Mouse (Mus musculus) heart, postnatal 36 days (tissue): ENCODE measurements around the gene Fam83e. TPM values are rescaled to one million over a fixed set of nuclear protein-coding genes. Genes with fewer than 3 reads are reported as not detected.
A peak's percentile ranks its signal among the peaks of the same experiment; 100 is the strongest.

Source experiments
- DNase-seq, 2 experiments: peaks; one replicate each; pipeline ENCODE4 v3.0.0; 2021 to 2022
- intact Hi-C: fragments of 180-260 bp; cut with DNase I; formaldehyde crosslinking; loops from one replicate; pipeline ENCODE4 v1.15.1; 2025
- total RNA-seq, 2 experiments: library from RNA; stranded (reverse); gene quantifications; 2 replicates each; pipeline ENCODE4 v1.2.3; 2021

The Fam83e gene
- total RNA-seq, 2 experiments from 2014 or later, result 0.17 to 0.30 TPM

GRCm38 (mm10) chr7:45713396-45713795, 7.6 kb upstream of the Fam83e start:
- DNase-seq, result no peak
- intact Hi-C loops, result no loop called here

GRCm38 (mm10) chr7:45713881-45714520, 7.0 kb upstream of the Fam83e start:
- intact Hi-C loops, result no loop called here
- no peak for DNase-seq

DNA sequence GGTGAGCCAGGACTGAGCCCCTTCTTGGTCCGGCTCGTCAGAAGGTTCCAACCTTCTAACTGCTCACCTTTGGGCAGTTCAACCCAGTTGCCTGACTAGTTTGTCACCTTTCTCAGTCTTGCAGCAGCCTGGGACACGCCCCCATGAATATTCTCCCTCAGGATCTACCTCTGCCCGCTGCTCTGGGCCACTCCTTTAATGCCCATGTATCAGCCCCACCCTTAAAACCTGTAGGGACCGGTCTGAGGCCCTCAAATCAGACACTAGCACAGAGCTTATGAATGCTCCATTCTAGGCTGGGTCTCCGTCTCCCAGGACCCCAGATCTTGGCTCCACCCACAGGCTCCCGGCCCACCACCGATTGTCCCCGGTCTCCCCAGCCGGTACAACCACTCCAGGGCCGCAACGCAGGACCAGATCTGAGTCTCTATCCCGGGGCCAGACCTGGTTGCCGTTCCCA, 6.4 kb upstream of the Fam83e start:
- DNase-seq, result no peak
- intact Hi-C loops, result loop anchor here (5.0 kb wide), 1 partner anchor 208 kb away; the partner anchor contains the start of genes Ccdc114 and Emp3

DNA sequence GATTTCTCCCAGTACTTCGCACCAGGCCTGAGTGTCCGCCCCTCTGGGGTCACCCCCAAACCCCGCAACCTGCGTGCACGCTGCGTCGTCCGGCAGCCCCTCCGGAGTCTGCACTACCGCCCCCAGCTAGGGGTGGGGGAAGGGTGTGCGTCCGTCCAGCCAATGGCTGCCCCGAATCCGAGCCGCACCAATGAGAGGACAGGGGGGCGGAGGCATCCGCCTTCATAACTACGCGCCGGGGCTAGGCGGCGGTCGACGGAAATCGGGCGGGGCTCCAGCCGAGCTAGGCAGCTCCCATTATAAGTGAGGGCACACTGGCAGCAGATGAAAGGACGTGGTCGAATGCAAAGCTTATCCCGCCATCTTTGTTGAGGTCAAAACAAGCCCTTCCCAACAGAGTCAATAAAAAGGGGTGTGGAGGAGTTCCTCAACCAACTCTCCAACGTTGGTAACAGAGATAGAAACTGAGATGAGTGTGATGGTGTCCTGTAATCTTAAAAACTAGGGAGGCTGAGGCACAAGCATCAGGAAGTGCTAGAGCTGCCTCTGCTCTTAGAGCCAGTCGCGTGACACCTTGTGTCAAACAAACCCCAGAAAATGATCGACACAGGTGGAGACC, 5.8 kb upstream of the Fam83e start, which contains the start of gene Rpl18:
TSS of gene Rpl18 (plus strand) at position 368 of the 619 bp plus-strand sequence.
- intact Hi-C loops, result loop anchor here (5.0 kb wide), 1 partner anchor 207 kb away; the partner anchor contains the start of genes Ccdc114 and Emp3
- peak; percentile 94 to 95 for DNase-seq

GRCm38 (mm10) chr7:45715741-45716459, 5.1 kb upstream of the Fam83e start:
- intact Hi-C loops, result loop anchor here (5.0 kb wide), 1 partner anchor 206 kb away; the partner anchor contains the start of genes Ccdc114 and Emp3
- DNase-seq, result peak; percentile 34 to 40

DNA sequence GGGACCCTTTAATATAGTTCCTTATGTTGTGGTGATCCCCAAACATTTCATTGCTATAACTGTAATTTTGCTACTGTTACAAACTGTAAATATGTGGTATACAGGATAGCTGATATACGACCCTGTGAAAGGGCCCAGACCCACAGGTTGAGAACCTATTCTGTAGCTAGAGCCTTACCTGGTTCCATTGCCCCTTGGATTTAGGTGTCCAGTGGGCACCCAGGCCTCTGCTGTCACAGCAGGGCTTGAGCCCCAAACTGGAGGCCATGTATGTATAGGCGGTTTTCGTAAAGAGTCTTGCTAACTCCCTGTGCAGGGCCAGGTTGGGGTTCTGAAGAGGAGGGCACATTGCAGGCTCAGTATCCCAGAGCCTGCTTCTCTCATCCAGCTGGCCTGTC, 4.6 kb upstream of the Fam83e start:
- intact Hi-C loops, result loop anchor here (5.0 kb wide), 1 partner anchor 206 kb away; the partner anchor contains the start of genes Ccdc114 and Emp3

DNA sequence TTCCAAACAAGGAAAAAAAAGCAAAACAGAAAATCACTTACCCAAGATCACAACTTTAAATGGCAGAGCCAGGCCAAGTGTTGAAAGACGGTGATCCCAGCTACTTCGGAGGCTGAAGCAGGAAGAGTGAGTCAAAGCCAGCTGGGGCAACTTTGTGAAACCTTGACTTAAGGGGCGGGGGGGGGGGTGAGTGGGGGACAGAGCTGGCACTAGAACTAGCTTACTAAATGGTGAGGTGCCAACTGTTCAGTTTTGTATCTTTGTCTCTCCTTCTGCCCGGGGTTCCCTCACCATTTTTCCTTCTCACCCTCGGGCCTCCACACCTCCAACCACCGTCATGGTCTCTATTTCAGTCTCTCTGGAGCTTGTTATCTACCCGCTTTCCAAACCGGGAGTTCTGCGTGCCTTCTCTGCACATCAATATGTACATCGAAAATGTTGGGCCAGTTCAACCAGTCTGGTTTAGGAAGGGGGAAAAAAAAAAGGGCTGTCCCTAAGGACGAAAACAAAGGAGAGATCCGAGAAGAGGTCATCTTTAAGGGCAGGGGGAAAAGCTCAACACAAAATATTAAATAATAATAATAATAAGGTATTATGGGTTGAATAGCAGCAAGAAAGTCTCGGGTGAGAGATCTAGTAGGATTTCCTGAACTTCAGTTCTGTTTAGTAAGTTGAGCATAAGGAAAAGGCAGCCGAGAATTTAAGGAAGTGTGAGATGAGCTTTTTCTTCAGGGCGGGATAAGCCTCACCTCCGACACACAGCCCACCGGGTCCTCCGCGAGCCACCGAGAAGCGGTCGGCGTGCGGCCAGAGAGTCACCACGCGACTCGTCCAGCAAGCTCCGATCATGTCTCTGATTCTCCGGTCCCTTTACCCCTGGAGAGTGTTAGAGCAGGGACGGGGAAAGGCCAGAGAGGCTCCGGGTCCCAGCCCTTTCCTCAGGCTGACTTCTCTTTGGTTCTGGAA, 3.8 kb upstream of the Fam83e start:
- DNase-seq, result no peak
- intact Hi-C loops, result loop anchor here (5.0 kb wide), 1 partner anchor 205 kb away; the partner anchor contains the start of genes Ccdc114 and Emp3

More for the DNA sequence above, 4.6 kb upstream of the Fam83e start:
- no peak for DNase-seq

DNA sequence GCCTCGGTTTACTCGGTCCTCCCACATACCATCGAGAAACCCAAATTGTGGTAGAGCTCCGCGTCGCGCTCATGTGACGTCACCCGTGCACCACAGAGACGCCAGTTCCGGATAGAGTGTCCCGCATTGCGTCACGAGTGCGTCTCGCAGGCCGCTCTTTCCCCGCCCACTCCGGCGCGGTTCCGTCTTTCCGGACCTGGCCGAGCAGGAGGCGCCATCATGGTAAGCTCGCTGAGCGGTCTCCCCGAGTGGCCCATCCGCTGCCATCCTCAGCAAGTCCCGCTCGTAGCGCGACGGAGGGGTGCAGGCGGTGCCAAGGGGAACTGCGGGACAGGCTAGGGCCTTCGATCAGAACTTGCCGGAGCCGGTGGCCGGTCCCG, 3.1 kb upstream of the Fam83e start, which contains the start of gene Sphk2:
TSS of gene Sphk2 (minus strand) at position 85 of the 380 bp plus-strand sequence.
- intact Hi-C loops, result loop anchor here (5.0 kb wide), 1 partner anchor 204 kb away; the partner anchor contains the start of genes Ccdc114 and Emp3
- DNase-seq, result peak; percentile 98 to 99

DNA sequence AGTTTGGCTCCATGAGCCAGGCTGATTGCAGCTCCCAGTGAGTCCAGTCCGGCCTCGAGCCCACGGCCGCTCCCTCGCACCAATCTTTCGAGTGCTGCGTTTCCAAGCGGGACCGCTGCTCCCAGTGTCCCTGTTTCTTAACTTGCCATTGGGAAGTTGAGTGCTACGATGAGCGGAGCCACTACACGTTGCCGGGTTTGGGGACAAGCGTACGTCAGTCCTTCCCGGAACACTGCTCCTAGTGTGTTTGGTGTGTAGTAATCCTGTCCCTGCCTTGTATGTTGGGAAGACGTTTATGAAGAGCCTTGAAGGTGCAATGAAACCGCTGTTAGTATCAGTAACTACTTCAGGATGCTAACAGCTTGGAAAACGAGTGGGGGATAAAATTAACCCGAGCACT, 2.7 kb upstream of the Fam83e start:
- intact Hi-C loops, result loop anchor here (5.0 kb wide), 1 partner anchor 204 kb away; the partner anchor contains the start of genes Ccdc114 and Emp3
- no peak for DNase-seq

DNA sequence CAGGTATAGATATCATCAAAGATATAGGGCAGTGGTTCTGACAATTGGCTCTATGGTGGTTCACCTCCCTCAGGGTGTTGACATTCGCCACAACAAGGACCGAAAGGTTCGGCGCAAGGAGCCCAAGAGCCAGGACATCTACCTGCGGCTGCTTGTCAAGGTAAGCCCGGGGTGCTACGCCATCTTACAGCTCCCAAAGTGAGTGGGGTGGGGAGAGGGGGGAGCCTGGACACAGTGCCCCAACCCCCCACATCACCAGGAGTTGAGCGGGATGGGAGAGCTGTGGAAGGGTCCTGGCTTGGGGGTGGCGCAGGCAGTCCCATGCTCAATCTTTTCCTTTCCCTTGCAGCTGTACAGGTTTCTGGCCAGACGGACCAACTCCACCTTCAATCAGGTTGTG, 1.8 kb upstream of the Fam83e start:
- intact Hi-C loops, result loop anchor here (5.0 kb wide), 1 partner anchor 203 kb away; the partner anchor contains the start of genes Ccdc114 and Emp3
- DNase-seq, result no peak

DNA sequence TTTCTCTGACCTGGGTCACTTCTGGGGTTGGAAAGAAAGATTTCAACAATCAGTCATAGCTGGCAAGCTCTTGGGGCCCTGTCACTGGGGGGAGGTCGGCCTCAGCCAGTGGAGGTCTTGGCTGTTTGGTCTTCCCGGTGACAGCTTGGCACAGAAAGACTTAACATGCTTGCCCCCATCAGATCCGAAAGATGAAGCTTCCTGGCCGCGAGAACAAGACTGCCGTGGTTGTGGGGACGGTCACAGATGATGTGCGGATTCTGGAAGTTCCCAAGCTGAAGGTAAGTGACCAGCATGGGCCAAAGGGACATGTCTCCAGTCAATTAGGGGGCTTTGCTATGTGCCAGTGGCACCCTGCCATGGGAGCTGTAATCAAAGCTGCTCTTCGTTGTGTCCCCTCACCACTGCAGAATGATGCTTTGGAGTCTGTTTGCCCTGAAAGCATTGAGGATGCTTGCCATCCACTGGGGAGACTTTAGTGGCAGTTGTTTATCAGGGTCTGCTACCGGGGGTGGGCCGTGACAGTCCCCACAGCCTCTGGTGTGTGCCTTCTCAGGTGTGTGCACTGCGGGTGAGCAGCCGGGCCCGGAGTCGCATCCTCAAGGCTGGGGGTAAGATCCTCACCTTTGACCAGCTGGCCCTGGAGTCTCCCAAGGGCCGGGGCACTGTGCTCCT, 1.1 kb upstream of the Fam83e start:
- DNase-seq, result no peak

GRCm38 (mm10) chr7:45721234-45721571, 191 bp downstream of the Fam83e start:
- no peak for DNase-seq
- intact Hi-C loops, result no loop called here

More for the DNA sequence above, 1.1 kb upstream of the Fam83e start:
- intact Hi-C loops, result loop anchor here (5.0 kb wide), 1 partner anchor 202 kb away; the partner anchor contains the start of genes Ccdc114 and Emp3

- intact Hi-C loops, result no loop called here
- DNase-seq, result no peak
Measured at GRCm38 (mm10) chr7:45721642-45722347, 783 bp downstream of the Fam83e start.

GRCm38 (mm10) chr7:45722348-45722713, 1.3 kb downstream of the Fam83e start:
- intact Hi-C loops, result no loop called here
- DNase-seq, result no peak

DNA sequence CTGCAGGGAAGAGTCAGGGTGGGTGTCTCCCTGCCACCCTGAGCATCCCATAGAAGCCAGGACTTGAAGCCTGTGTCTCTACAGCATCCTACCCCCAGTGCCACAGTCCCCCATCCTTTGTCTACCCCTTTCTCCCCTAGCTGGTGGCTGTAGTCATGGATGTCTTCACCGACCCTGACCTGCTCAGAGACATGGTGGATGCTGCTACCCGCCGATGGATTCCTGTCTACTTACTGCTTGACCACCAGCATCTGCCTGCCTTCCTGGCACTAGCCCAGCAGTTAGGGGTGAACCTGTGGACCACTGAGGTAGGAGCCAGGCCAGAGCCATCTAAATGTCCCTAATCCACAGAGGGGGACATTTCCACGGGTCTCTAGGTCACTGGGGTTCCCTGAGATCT, 2.3 kb downstream of the Fam83e start:
- no peak for DNase-seq
- intact Hi-C loops, result no loop called here

DNA sequence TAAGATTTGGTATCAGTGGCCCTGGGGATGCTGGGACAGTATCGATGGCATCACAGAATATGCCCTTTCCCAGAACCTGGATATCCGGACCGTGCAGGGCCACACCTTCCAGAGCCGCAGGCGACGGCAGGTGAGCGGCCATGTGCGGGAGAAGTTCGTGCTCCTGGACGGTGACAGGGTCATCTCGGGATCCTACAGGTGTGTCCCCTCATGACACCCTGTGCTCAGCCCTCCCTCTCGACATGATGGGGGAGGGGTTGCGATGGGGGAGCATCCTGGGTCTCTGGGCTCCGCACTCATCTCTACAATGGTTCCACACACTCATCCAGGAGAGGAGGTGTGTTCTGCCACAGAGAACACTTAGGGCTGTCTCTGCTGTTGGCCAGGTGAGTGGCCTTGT, 2.8 kb downstream of the Fam83e start:
- DNase-seq, result no peak
- intact Hi-C loops, result no loop called here

GRCm38 (mm10) chr7:45725151-45725550, 4.1 kb downstream of the Fam83e start:
- intact Hi-C loops, result no loop called here
- no peak for DNase-seq

- DNase-seq, result no peak
- intact Hi-C loops, result no loop called here
Measured at GRCm38 (mm10) chr7:45725713-45726112, 4.7 kb downstream of the Fam83e start, which contains the start of gene Spaca4. Gene Spaca4, minus strand, starts transcription at chr7:45725813.
